Mouse (Mus musculus) adrenal gland, postnatal 25 days (tissue): ENCODE measurements around the gene Triap1. TPM values are rescaled to one million over a fixed set of nuclear protein-coding genes. Genes with fewer than 3 reads are reported as not detected.
"Not testable (repeated sequence)": the region's sequence is repeated elsewhere in the genome, so short reads cannot be mapped to it uniquely, and the experiment has no call there.

ENCODE experiments used
- DNase-seq: peaks from one replicate; pipeline ENCODE4 v3.0.0; 2021; ENCODE audit warnings: mixed read lengths
- total RNA-seq: library from RNA; stranded (reverse); gene quantifications from 2 replicates; pipeline ENCODE4 v1.2.3, GENCODE M21; 2021

The Triap1 gene
- total RNA-seq, 1 experiment from 2014 or later, result 47.5 TPM

GRCm38 (mm10) chr5:115333626-115334025 lies 7.4 kb upstream of the Triap1 start:
- no peak for DNase-seq

GRCm38 (mm10) chr5:115340007-115340406 lies 1.0 kb upstream of the Triap1 start:
- DNase-seq, result no peak

- no peak for DNase-seq
Observed at GRCm38 (mm10) chr5:115341314-115342165, 515 bp downstream of the Triap1 start.

GRCm38 (mm10) chr5:115347564-115347963 lies 6.5 kb downstream of the Triap1 start:
- DNase-seq, result peak; percentile 79

GRCm38 (mm10) chr5:115348546-115349224 lies 7.7 kb downstream of the Triap1 start, which contains the start of gene Cox6a1:
Cox6a1 (minus strand) TSS chr5:115348981.
- peak; percentile 99 for DNase-seq

GRCm38 (mm10) chr5:115349225-115349555 lies 8.2 kb downstream of the Triap1 start:
- no peak for DNase-seq

GRCm38 (mm10) chr5:115351348-115351747 lies 10.3 kb downstream of the Triap1 start:
- no peak for DNase-seq

GRCm38 (mm10) chr5:115355070-115355469 lies 14.0 kb downstream of the Triap1 start:
- no peak for DNase-seq

GRCm38 (mm10) chr5:115358872-115359271 lies 17.8 kb downstream of the Triap1 start:
- DNase-seq, result peak; percentile 92

GRCm38 (mm10) chr5:115359438-115359837 lies 18.4 kb downstream of the Triap1 start:
- DNase-seq, result no peak

GRCm38 (mm10) chr5:115359851-115360372 lies 18.9 kb downstream of the Triap1 start:
- no peak for DNase-seq

GRCm38 (mm10) chr5:115362216-115362615 lies 21.2 kb downstream of the Triap1 start:
- DNase-seq, result no peak

GRCm38 (mm10) chr5:115362819-115363714 lies 22.0 kb downstream of the Triap1 start:
- no peak for DNase-seq

GRCm38 (mm10) chr5:115364782-115365181 lies 23.8 kb downstream of the Triap1 start:
- DNase-seq, result no peak

GRCm38 (mm10) chr5:115371736-115372135 lies 30.7 kb downstream of the Triap1 start:
- no peak for DNase-seq

- no peak for DNase-seq
Observed at GRCm38 (mm10) chr5:115373441-115374203, 32.6 kb downstream of the Triap1 start.

- DNase-seq, result no peak
Observed at GRCm38 (mm10) chr5:115374204-115374820, 33.3 kb downstream of the Triap1 start.

- DNase-seq, result no peak
Observed at GRCm38 (mm10) chr5:115375436-115375835, 34.4 kb downstream of the Triap1 start.

GRCm38 (mm10) chr5:115378882-115379281 lies 37.9 kb downstream of the Triap1 start:
- DNase-seq, result not testable (repeated sequence)

GRCm38 (mm10) chr5:115391935-115392334 lies 50.9 kb downstream of the Triap1 start:
- no peak for DNase-seq

GRCm38 (mm10) chr5:115392969-115393368 lies 51.9 kb downstream of the Triap1 start:
- DNase-seq, result no peak
